Mouse (Mus musculus) cortical plate, adult 2 months (tissue): ENCODE data around the gene Prdm10.

Source experiments
- CTCF ChIP-seq: fragments of 200-500 bp; IDR thresholded peaks from 2 replicates; pipeline ENCODE4 v1.5.1; 2011; ENCODE audit warnings: mild to moderate bottlenecking, control low read depth, low read length; ENCODE audit not compliant: insufficient read depth; ENCODE audit errors: extremely low read depth
- POLR2A ChIP-seq: fragments of 200-500 bp; IDR thresholded peaks from 2 replicates; pipeline ENCODE4 v1.6.1; 2011; ENCODE audit warnings: mild to moderate bottlenecking, low read length, control low read depth; ENCODE audit not compliant: insufficient read depth; ENCODE audit errors: extremely low read depth

GRCm38 (mm10) chr9:31387206-31387605, 106.9 kb downstream of the Prdm10 start:
- TF ChIP-seq POLR2A (no peak), CTCF (no peak)
